Mouse (Mus musculus) lung, postnatal 36 days (tissue): Measurements from ENCODE around the gene Eapp.
A peak's percentile ranks its signal among the peaks of the same experiment; 100 is the strongest.
"Not testable (repeated sequence)": the region's sequence is repeated elsewhere in the genome, so short reads cannot be mapped to it uniquely, and the experiment has no call there.

Experiments used
- DNase-seq: peaks from one replicate; pipeline ENCODE4 v3.0.0; 2022; ENCODE audit warnings: mixed read lengths

Eapp gene

DNA sequence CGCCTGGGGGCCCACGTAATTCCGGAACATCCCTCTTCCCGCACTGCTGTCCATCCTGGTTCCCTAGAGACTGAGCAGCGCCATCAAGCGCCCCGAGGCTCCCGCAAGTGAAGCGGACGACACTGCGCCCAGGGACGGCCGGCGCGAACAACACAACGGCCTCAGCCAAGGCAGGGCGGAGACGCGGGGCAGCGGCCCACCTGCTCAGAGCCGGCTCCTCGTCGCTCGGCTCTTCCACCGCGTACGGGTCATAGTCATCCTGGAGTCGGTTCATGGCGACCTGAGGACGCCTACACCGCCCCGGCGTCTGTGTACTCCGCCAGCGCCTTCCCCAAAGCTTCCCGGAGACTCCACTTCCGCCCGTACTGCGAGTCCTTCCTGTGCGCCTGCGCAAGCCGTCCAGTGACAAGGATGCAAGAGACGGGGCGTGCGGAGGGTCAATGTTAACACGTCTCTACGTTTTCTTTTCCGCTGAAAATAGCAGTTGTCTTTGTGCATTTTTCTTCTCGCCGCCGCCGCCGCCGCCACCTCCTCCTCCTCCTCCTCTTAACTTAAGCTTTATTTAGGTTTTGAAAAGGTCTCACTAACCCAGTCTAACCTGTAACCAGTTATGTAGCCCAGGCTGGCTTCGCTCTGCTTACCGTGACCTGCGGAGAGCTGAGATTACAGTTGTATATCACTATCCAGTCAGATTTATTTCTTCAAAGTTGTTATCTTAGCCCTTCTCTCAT, at the start of gene Eapp:
Gene Eapp, minus strand, starts transcription at position 387 of the 731 bp plus-strand sequence.
- peak; percentile 98 for DNase-seq

DNA sequence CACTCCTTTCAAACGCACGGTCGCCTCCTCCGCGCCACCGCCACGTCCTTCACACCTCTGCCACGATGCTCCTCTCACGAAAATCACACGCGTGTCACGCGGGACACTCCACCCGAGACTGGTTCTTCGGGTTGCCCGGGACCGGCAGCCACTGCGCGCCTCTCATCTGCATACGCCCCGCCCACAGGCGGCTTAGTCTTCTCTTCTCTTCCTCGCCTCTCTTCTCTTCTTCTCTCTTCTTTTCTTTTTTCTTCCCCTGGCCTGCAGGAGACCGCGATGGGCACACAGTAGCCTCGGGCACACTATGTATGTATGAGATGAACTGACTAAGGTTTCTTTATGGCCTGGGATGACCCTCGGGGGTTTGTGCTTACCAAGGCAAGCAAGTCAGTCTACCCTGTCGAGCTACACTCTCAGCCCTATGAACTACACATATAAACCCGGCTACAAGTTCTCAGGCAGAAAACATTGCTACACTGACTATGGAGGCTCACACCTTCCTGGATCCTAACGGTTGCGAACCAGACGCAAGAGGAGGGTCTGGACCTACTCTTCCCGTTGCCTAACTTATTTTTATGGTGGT, 43.1 kb upstream of the Eapp start:
- peak; percentile 10 for DNase-seq

- not testable (repeated sequence) for DNase-seq
These were observed 42.4 kb upstream of the Eapp start for GRCm38 (mm10) chr12:54737891-54738660.

- peak; percentile 59 for DNase-seq
These were observed 38.8 kb upstream of the Eapp start for GRCm38 (mm10) chr12:54734307-54735131.

GRCm38 (mm10) chr12:54729140-54730059, 33.7 kb upstream of the Eapp start:
- DNase-seq, result not testable (repeated sequence)

GRCm38 (mm10) chr12:54718871-54719786, 23.4 kb upstream of the Eapp start:
- DNase-seq, result not testable (repeated sequence)

DNA sequence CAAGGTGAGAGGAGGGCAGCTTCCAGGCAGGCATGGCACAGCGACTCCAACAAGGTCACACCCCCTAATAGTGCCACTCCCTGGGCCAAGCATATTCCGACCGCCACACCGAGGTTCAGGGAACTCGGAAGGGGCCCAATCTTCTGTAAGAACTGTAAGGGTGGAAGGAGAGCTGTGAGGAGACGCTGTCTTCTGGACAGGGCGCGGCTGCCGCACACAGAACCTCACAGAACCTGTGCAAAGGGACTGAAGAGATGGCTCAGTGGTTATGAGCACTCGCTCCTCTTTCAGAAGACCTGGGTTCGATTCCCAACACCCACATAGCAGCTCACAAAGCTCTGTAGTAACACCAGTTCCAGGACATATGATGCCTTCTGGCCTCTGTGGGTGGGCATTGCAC, 21.8 kb upstream of the Eapp start:
- not testable (repeated sequence) for DNase-seq

- DNase-seq, result peak; percentile 65
These were observed 18.3 kb upstream of the Eapp start for GRCm38 (mm10) chr12:54713822-54714626.

- peak; percentile 32 for DNase-seq
These were observed 14.8 kb upstream of the Eapp start for GRCm38 (mm10) chr12:54710494-54710879.

GRCm38 (mm10) chr12:54709691-54710493, 14.2 kb upstream of the Eapp start:
- DNase-seq, result not testable (repeated sequence)

DNA sequence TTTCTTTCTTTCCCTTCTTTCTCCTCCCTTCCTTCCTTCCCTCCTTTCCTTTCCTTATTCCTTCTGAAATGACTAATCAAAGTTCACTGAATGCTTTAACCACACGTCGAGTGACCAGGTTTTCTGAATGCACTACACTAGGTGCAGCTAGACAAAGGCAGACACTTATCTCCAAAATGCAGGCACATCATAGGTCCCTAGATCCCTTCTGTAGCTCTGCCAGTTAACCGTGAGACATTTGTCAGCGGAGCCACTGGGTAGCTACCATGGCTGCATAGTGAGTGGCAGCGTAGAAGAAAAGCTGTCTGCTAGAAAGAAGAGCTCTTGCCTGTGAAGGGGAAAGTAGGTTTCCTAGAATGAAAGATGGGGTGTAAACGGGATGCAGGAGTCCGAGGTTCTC, 3.7 kb upstream of the Eapp start:
- DNase-seq, result no peak

DNA sequence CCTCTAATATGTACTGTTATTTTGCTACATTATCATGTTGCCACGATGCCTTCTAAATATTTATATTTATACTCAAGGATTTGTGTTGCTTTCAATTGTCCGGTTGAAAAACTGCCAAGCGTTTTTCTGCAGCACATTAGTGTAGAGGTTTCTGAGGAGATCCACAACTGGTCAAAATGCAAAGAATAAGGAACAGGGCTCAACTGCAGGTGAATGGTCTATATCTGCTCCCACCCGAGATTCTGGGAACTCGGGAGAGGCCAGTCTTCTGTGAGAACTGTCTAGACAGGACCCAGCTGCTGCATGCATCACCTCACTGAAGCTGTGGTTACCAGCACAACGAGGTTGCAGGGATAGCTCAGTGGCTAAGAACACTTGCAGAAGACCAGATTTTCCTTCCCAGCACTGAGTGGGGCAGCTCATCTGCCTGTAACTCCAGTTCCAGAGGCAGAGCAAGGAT, 2.1 kb upstream of the Eapp start:
- no peak for DNase-seq

DNA sequence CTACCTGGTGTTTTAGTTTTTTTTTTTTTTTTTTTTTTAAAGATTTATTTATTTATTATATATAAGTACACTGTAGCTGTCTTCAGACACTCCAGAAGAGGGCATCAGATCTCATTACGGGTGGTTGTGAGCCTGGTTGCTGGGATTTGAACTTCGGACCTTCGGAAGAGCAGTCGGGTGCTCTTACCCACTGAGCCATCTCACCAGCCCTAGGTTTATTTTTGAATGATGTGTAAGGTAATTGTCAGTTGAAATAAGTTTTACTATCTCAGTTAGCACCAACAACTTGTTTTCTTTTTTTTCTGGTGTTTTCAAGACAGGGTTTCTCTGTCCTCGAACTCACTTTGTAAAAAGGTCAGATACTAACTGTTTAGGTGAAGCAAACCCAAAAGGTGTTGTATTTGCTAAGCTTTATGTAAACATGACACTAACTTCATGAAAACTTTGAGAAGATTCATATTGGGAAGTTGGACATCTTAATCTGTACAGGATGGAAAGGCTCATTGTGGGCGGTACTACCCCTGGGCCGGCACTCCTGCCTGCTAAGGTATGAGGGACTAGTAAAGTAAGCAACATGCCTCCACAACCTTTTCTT, 1.4 kb upstream of the Eapp start:
- DNase-seq, result peak; percentile 16

DNA sequence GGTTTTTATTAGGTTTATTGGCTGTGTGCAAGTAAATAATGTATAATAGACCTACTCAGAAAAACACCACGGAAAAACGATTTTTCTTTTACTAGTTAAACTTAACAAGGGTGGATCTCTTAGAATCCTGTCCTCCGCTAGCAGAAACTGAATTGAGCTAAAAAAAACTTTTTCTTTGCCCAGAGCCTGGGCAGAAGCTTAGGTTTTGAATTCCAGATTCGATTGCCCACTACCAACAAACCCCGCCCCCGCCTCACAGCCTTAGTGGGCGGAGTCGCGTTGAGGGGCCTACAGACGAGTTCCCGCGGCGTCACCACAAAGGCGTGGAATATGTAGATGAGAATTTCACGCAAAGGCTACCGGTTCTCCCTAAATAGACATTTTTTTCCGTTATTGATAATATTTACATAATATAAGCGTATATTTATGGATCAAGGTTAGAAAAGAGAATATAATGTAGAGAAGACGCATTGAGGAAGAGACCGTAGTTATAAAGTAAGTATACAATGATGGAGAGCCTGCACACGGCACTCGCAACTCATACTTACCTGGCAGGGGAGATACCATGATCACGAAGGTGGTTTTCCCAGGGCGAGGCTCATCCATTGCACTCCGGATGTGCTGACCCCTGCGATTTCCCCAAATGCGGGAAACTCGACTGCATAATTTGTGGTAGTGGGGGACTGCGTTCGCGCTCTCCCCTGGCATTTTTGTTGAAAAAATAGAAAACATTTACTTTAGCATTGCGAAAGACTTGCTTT, 725 bp upstream of the Eapp start:
- DNase-seq, result peak; percentile 98

DNA sequence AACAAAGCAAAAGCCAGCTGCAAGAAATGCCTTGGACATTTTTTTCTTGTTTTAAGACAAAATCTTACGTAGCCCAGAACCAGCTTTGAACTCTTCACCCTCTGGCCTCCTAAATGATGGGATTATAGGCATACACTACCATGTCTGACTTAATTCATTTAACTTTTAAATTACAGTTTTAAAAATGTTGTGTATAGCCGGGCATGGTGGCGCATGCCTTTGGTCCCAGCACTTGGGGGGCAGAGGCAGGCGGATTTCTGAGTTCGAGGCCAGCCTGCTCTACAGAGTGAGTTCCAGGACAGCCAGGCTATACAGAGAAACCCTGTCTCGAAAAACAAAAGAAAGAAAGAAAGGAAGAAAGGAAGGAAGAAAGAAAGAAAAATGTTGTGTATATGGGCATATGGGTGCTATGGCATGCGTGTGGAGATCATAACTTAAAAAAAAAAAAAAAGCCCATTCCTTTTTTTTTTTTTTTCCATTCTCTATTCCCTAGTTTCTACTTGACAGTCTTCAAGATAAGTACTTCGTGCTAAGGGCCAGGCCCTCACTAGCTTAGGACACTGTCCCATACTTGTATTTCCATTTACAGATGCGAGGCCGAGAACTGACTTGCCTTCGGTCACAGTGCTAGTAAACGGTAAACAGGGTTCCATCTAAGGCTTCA, 718 bp downstream of the Eapp start:
- DNase-seq, result no peak

DNA sequence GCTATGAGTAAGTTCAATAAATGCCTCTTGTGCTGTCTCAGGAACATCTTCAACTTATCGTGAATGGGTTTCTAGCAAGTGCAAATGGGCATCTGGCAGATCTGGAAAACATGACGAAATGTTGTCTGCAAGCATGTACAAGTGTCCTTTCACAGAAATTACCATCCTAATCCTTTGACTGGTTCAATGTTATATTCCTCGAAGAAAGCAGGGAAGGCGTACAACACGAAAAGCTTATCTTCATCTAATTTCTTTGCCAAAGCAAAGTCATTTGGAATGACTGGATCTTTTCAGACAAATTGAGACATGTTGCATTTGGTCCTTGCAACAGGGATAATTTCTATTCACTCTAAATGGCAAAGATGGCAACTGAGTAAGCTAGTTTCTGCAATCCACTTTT, 6.6 kb downstream of the Eapp start:
- no peak for DNase-seq

GRCm38 (mm10) chr12:54683182-54683581, 12.5 kb downstream of the Eapp start:
- DNase-seq, result peak; percentile 21
